Mouse (Mus musculus): ENCODE results near the gene Htr1d.
A peak's percentile ranks its signal among the peaks of the same experiment; 100 is the strongest.

Htr1d gene

DNA sequence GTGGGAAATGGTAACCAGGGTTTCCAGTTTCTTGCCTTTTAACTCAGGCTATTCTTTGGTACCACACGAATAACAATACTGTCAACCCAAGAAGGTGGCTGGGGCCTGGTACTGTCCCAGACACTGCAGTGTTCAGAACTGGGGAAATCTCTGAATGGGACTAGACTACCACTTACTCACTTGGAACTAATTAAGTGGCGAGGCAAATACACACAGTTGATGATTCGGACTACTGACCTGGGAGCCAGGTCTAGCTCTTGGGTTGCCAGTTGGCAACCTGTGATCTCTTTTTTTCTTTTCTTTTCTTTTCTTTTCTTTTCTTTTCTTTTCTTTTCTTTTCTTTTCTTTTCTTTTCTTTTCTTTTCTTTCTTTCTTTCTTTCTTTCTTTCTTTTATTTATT is 29.0 kb downstream of the Htr1d start:
- no peak for DNase-seq (ENCODE audit: low read depth, low spot score)

DNA sequence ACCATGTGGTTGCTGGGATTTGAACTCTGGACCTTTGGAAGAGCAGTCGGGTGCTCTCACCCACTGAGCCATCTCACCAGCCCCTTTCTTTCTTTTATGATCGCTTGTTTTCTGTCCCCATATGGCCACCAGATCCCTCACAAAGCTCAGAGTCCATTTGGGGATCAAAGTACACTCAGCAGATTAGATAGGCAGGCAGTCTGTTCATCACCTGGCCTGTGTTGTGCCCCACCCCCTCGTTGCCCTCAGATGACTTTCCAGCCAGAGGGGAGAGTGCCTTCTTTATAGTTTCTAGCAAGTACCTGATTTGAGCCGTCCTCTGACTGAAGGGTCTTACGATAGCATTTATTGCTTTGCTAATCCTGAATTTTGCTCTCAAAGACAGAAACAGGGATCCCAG is 29.5 kb downstream of the Htr1d start:
- DNase-seq (ENCODE audit: low read depth, low spot score) = no peak

DNA sequence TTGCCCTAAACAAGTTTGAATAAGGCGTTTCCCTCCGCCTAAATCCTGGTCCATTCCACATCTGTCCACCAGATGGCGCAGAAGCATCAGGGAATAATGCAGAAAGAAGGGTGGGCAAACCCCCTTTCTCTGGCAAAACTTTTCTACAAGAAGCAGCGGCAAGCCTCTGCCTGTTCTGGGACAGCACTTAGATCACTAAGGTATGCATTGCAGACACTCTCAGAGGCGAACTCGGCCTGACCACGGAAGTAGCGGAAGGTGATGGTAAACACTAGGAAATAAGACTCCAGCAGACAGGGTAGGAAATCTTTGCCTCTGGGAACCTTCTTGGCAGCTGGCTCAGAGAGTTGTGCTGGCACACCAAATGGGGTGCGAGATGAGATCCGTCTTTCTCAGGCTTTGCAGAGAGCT is 31.5 kb downstream of the Htr1d start:
- DNase-seq (ENCODE audit: low read depth, low spot score) = peak; percentile 90

DNA sequence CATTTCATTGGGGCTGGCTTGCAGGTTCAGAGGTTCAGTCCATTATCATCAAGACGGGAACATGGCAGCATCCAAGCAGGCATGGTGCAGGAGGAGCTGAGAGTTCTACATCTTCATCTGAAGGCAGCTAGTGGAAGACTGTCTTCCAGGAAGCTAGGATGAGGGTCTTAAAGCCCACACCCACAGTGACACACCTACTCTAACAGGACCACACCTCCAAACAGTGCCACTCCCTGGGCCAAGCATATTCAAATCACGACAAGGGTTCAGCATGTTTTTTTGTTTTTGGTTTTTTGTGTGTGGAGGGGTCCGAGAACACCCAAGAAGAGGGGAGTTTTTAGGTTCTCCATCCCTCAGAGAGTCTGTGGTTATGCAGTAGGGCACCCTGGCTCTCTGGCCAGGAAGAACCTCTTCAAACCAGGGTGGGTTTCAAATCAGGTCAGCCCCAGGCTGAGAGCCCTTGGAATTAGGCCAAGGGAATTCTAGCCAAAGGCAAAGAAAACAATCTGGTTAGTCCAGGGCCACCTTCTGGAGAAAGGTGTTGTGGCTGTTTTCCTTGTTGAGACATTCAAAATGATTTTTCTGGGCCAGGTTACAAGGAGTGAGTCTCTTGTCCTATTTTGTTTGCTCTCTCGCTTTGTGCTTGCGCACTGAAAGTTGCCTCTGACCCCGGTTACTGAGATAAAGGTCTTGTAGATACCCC is 33.3 kb downstream of the Htr1d start:
- DNase-seq (ENCODE audit: low read depth, low spot score) = no peak

- no peak for DNase-seq (ENCODE audit: low read depth, low spot score)
These were observed 35.0 kb downstream of the Htr1d start for GRCm38 (mm10) chr4:136458276-136458675.

GRCm38 (mm10) chr4:136459210-136459609 is 35.9 kb downstream of the Htr1d start:
- DNase-seq (ENCODE audit: low read depth, low spot score) = no peak

GRCm38 (mm10) chr4:136461206-136461605 is 37.9 kb downstream of the Htr1d start:
- no peak for DNase-seq (ENCODE audit: low read depth, low spot score)

DNA sequence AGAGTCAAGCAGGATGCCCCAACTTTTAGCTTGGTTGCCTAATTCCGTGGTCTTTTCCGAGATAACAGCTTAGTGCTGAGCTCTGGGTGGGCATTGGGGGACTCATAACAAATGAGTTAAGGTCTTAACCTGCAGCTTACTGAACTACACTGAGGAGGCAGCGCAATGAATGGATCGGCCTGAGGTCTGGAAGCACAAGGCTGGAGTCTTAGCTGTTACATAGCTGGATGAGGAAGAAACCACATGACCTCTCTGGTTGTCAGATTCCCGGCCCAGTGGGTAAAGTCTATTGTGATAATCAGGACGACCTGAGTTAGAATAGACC is 38.4 kb downstream of the Htr1d start:
- no peak for DNase-seq (ENCODE audit: low read depth, low spot score)

GRCm38 (mm10) chr4:136462086-136462838 is 38.9 kb downstream of the Htr1d start, which contains the start of gene 6030445D17Rik:
TSS of gene 6030445D17Rik (plus strand) at chr4:136462250.
- peak; percentile 81 for DNase-seq (ENCODE audit: low read depth, low spot score)

DNA sequence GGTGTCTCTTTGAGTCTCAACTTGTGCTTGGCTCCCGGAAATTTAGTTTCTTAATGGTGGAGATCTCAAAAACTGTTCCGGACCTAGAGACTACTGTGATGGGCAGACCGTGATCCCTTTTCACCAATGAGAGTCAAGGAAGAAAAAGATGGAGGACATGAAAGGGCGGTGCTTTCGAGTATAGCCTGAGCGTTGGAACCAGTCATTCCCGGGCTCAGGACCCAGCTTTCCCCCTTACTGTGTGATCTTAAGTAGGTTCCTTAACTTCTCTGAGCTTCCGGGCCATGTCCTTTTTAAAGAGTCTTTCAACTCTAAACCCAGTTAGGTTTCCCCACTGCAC is 39.5 kb downstream of the Htr1d start:
- peak; percentile 84 for DNase-seq (ENCODE audit: low read depth, low spot score)

DNA sequence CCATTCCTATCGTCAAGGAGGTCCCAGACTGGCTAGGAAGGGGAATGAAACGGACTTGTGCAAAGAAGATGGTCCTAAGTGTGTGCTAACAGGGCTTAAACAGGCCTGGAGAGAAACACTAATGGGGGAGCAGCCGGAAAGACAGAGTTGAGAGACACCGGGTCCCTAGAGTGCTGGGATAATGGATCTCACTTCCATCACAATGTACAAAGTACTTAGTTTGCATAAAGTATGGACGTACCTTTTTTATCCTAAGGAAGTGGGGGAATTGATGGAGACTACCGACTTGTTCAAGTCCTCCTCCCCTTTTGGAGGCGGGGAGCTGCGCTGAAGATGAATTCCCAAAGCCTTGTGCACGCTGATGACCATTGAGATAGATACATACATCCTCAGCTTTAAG is 40.1 kb downstream of the Htr1d start:
- no peak for DNase-seq (ENCODE audit: low read depth, low spot score)

DNA sequence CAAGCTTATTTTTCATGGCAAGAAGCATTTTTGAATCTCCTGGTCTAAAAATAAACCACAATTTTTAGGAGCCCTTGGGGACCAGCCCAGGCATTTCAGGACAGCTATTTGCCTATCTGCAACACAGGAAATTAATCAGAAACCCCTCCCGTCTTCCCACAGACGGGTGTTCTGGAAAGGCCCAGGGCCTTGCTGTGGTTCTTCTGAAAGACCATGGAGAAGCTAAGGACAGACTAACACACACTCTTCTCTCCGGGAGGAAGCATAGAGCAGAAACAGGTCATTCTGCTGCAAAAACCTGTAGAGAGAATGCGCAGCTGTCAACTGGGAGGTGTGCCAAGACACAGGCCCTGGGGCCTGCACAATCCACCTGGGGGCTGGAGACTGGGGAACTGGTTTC is 42.9 kb downstream of the Htr1d start:
- peak; percentile 78 for DNase-seq (ENCODE audit: low read depth, low spot score)

GRCm38 (mm10) chr4:136468553-136469327 is 45.4 kb downstream of the Htr1d start:
- DNase-seq (ENCODE audit: low read depth, low spot score) = no peak

GRCm38 (mm10) chr4:136469371-136469903 is 46.1 kb downstream of the Htr1d start, which contains the start of gene Luzp1:
TSS of gene Luzp1 (plus strand) at chr4:136469761.
- DNase-seq (ENCODE audit: low read depth, low spot score) = peak; percentile 85

- peak; percentile 67 for DNase-seq (ENCODE audit: low read depth, low spot score)
These were observed 46.6 kb downstream of the Htr1d start for GRCm38 (mm10) chr4:136469941-136470346.

GRCm38 (mm10) chr4:136470347-136471071 is 47.2 kb downstream of the Htr1d start:
- peak; percentile 49 for DNase-seq (ENCODE audit: low read depth, low spot score)

DNA sequence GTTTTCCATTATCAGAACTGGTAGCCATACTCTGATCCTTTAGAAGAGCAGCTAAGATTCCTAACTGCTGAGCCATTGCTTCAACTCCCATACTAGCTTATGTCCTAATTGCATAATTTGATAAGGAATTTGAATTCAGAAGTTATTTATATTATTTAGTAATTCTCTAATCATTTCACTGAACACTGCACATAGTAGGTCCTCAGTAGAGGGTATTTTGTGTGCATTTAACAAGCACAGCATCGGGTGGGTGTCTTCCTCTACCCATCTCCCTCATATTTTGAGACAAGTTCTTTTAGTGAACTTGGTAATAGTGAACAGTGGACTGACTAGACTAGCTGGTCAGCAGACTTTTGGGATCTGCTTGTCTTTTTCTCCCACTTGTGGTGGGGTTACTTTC is 53.4 kb downstream of the Htr1d start:
- no peak for DNase-seq (ENCODE audit: low read depth, low spot score)

DNA sequence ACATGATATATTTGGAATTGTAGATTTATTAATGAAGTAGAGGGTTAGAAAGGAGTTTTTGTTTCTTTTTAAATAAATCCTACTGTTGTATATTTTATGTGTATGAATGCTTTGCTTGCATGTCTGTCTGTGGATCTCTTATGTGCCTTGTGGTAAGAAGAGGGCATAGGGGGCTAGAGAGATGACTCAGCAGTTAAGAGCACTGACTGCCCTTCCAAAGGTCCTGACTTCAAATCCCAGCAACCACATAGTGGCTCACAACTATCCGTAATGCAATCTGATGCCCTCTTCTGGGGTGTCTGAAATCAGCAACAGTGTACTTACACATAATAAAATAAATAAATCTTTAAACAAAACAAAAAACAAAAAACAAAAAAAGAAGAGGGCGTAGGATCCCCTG is 63.2 kb downstream of the Htr1d start:
- peak; percentile 55 for DNase-seq (ENCODE audit: low read depth, low spot score)
